Mouse (Mus musculus) left cerebral cortex, postnatal 10 days (tissue): ENCODE measurements at regions not wholly inside any gene's neighbourhood (a gene's known extent, or its start where the extent isn't known, plus 50 kb on each side); places are given as distances from the start of the nearest gene placed in this dataset.

Source experiments
- DNase-seq, 2 experiments: peaks; one replicate each; pipeline ENCODE4 v3.0.0; 2021 to 2022; ENCODE audit warnings: low spot score in 2 of 2, mixed read lengths in 1 of 2; ENCODE audit errors: extremely low spot score in 1 of 2
- intact Hi-C: fragments of 180-260 bp; cut with DNase I; formaldehyde crosslinking; loops from one replicate; pipeline ENCODE4 v1.15.1; 2025

DNA sequence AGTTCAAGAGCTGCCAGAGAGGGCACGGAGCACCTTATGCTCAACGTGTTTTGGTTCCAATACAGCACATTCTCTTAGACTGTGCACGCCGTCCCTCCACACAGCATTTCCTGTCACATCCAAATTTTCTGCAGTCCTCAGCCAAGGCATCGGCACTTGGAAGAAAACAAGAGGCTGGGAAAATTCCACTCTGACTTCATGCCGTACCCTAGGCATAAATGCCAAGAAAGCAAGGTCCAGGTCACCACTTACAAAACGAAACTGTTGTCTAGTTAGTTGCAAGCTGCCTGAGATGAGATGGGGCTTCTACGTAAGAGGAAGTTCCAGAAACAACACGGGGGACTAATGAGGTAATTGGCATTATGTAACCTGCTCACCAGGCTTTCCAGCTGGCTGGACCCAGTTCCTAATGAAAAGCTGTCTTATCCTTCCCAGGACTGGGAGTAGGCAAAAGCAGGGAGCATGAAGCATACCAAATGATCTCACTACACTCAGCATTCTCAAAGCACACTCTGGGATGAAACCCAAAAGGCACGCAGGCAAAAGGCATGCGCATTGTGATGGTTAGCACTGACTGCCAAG, 427.8 kb upstream of the Kif2a start:
- DNase-seq, result peak; percentile 31 to 46
- intact Hi-C loops, result loop anchor here (10.0 kb wide), 1 partner anchor 335 kb away; no protein-coding TSS in a partner anchor

DNA sequence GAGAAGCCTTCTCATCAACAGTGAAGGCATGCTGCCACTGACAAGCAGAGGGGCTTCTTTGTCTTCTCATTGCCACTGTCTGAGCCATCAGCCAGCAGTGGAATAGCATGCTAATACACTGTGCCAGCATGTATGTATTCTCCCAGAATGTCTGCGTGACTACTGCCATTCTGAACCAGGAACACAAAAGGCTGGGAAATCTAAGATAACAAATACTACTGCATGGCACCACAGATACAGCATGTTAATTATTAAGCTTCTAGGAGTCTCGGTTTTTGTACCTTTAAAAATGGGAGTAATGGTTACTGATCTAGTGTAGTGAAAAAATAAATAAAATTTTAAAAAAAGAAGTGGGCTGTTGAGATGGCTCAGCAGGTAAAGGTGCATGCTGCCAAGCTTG, 425.9 kb upstream of the Kif2a start:
- no peak for DNase-seq
- intact Hi-C loops, result no loop called here

DNA sequence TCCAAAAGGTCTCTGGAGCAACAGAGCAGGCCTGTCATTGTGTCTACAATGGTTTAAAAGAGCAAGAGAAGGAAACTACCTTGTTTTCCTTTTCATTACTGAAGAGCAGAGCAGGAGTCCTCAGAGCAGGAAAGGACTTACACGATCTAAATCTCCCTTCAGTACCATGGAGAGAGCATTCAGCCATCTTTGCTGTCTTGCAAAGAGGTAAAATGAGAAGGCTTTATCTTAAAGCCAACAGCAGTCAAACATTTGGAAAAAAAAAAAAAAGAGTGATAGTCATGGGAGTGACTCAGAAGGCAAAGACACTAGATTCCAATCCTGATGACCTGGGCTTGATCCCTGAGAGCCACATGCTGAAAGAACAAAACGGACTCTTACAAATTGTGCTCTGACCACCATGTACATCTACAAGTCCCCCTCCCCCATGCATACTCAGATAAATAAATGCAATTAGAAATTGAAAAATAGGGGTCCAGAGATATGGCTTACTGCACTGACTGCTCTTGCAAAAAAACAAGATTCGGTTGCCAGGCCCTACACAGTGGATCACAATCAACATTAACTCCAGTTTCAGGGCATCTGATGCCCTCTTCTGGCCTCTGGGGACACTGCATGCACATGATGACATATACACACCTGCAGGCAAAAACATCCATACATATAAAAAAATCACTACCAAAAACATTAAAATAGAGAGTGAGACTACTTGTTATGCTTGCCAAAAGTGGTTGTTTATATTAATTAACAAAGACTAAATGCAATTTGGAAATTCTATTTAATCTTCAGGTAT, 397.6 kb upstream of the Kif2a start:
- no peak for DNase-seq
- intact Hi-C loops, result no loop called here

DNA sequence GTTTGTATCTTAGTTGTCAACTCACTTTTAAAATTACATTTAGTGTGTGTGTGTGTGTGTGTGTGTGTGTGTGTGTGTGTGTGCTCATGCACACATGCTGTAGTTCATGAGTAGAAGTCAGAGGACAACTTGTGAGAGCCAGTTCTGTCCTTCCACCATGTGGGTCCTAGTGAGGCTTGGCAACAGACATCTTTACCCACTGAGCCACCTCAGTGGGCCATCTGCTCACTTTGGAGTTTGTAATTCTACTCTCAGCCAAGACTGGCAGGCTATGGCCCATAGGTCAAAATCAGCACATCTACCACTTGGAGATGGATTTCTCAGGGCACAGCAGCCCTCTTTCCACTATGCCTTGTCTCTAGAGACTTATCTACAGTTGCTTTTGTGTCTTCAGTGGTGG, 388.3 kb upstream of the Kif2a start:
- intact Hi-C loops, result no loop called here
- DNase-seq, result no peak

DNA sequence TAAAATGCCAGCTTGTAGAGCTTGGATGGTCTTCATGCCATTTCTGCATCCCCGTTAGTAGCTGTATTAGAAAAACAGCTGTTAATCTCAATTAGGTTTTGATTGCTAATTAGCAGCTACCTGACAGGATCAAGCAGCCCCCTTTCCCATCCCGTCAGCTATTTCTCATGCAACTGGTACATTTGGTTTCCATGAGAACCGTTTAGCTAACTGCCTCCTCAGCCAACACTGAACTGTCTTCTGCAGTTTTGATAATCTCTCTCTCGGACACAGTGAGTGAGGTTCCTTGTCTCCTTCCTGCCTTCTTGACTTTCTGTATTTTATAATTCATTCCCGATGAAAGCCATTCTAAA, 385.7 kb upstream of the Kif2a start:
- peak in 1 of 2 experiments; percentile 43 for DNase-seq
- intact Hi-C loops, result no loop called here

DNA sequence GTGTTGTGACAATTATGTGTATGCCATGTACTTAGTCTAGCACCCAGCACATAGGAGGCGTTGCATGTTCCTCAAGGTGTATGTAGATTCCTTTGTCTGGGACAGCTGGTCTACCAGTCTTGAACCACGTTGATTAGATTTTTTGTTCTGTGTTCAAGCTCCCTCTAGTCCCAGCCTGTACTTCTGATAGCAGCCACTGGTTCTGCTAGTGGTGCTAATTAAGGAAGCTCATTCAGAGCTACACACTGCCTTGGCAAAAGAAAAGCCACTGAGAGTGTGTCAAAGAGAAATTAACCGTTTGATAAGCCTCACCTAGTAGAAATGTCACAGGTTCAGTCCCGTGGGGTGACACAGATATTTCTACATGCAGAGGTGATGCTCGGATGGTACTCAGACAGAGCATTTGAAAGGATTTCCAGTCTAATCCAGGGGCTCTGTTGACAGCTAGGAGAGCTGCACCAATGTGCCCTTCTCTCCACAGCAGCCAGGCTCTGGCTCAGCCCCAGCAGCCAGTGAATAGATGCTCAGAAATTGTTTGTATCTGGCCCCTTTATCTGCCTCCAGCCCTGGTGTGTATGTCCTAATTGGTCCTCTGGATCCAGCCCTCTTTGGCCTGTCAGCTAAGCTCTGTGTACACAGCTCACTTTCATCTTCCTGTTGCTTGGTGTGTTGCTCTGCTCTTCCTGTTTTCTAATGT, 385.2 kb upstream of the Kif2a start:
- peak; percentile 45 to 56 for DNase-seq
- intact Hi-C loops, result no loop called here

DNA sequence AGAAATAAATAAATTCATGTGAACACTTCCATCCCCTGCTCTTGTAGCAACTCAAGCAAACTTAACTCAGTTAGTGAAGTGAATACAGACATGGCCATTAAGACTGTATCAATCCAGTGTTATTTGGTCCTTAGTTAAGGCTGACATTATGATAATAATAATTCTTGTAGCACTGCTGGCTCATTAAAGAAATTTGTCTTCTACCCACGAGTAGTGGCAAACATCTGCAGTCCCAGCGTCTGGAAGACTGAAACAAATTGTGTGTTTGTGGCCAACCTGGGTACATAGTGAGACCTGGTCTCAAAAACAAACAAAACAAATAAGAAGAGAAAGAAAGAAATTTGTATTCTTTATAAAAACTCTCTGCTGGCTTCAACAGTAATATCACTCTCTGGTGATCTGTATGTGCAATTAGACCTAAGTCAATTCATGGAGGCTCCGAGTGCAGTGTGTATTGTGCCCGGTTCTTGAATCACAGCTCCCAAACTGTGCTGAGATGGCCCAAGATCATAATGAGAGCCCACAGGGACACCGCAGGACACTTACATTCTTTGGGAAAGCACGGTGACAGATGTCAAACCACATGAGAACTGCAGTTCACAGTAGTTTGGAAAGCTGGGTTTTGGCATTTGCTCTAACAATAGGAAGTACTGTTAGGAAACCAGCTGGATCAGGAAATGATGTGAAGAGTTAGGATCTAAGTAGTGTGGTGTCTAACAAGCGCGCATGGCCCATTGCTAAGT, 376.9 kb upstream of the Kif2a start:
- no peak for DNase-seq
- intact Hi-C loops, result no loop called here

DNA sequence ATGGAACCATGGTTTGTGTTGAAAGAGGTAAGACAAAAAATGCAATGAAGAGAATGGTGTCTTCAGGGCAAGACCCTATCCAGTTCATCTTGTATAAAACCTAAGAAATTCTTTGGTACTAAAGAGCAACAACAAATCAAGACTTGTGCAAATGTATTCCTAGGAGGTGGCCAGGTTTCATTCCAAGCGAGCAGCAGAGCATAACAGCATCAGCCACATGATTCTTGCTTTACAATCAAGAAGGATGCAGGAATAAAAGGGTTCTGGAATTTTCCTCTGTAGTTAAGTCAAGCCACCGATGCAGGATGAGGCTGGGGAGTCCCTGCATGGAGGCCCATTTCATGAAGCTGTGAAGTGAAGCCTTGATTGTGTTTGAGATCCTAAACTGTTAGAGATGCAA, 374.1 kb upstream of the Kif2a start:
- intact Hi-C loops, result no loop called here
- DNase-seq, result no peak

DNA sequence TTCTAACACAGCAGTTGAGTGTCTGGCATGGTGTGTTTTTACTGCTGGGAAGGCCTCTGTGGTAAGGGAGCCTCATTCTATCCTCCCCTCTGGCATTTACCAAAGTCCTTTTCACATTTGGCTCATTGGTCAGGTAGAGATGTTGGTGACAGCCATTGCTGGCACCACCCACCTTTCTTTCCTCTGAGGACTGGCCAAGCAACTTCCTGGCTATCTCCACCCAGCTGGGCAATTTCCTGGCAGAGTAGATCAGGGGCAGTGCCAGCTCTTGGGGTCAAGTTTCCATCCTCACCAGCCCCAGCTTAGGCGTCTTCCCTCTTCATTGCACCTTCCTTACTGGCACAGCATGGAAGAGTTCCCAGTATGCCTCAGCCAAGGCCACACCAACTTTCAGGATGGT, 372.5 kb upstream of the Kif2a start:
- DNase-seq, result no peak
- intact Hi-C loops, result no loop called here

DNA sequence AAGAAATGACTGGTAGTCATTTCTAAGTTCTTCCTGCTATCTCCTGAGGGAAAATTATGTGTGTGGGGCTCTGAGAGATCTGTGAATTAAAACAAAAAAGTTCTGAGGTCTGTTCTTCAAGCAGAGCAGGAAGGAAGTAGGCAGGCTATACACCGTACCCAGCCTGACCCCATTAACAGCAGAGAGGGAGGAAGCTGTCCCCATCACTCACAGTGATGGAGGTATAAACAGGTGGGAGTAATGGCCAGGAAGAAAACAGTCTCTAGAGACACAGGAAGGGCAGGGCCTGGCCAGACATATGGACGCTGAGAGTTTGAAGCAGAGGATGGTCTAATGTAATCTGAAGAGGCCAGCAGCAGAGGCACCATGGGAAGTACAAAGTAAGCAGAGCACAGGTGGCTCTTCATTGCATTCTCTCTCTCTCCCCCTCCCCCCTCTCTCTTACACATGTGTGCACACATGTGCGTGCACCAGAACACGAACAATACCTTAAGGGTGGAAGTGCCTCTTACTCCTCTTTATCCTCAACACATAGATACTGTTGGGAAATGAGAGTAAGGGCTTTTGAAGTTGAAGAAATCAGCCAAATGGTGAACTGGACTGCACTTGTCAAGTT, 367.7 kb upstream of the Kif2a start:
- no peak for DNase-seq
- intact Hi-C loops, result no loop called here

DNA sequence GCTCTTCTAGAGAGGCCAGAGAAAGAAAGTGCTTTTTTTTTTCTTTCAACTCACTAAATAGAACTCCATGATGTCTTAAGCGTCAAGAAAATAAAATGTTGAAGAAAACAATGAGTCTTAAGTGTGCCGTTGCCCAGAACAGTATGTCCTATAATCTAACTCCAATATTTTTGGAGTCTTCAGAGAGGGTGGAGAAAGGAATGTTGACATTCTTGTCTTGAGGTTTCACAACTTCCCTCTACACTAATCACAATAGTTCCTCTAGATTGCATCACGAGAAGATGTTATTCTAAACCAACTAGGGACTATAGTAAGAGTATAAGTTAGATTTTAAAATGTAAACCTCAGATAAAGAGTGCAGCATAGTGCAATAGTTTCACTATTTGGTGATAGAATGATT, 367.1 kb upstream of the Kif2a start:
- DNase-seq, result no peak
- intact Hi-C loops, result no loop called here

DNA sequence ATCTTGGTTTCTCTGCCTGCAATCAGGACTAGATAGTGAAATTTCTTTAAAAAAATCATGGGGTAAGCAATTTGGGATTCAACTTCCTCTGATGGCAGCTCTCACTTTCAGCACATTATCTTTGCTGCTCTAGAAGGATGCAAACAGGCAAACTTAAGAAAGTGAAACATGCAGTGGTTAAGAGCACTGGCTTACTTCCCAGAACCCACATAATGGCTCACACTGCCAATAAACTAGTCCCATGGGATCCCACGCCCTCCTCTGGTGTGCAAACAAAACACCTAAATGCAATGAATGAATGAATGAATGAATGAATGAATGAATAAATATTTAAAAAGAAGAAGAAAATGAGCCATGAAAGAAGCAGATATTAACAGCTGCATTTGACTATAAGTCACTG, 356.1 kb upstream of the Kif2a start:
- no peak for DNase-seq
- intact Hi-C loops, result no loop called here

DNA sequence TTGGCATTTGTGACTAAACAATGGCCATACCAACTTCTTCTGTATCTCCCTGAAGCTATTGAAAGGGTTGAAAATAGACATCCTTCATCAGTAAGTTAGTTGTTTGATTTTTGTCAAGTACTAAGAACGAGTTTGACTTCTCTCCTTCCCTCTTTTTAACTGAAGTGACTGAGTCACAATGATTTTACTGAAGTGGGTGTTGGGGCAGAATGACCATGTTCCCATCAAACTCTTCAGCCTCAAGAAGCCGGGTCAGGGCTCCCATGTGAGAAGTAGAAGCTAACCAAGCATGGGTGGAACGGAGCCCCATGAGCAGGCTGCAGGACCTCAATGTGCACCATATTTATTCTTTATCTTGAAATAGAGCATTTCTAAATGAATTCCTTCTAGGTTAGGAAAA, 350.7 kb upstream of the Kif2a start:
- no peak for DNase-seq
- intact Hi-C loops, result no loop called here

DNA sequence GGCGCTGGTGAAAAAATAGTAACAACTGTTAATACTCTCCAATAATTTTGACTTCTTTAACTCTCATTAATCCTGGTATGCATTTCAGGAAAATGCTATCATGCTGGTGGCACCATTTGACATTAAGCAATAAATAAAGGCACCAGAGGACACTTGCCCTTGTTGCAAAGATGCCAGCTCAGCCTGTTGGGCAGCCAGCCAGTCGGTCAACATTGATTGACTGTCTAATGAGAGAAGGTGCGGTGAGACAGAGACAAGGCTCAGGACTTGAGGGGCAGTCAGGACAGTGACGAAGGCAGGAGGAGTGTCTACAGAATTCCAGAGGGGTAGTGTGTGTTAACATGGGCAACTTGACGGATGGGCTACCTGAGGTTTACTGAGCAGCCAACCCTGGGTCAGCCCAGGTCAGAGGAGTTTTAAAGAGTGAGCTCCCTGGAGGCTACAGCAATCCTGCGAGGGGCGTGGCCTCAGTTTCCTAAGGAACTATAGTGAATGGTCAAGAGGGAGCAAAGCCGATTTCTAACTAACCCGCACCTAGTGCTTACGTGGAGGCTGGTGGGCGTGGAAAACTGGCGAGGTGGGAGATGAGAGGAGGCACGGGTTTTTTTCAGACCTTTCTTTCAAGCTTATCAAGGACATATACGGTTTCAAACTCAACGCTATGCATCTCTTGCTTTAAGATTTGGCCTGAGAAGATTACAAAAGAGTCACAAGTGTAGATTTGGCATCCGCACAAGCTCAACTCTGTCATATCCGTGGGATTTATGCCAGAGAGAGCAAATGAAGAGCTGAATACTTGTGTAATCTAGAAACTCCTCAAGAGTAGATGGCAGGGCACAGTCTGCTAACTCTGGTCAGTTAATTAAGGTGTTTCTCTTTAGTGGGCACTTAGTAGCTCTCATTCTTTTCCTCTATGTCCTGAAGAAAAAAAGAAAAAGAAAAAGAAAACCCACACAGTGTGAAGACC, 350.0 kb upstream of the Kif2a start:
- DNase-seq, result peak in 1 of 2 experiments; percentile 25

DNA sequence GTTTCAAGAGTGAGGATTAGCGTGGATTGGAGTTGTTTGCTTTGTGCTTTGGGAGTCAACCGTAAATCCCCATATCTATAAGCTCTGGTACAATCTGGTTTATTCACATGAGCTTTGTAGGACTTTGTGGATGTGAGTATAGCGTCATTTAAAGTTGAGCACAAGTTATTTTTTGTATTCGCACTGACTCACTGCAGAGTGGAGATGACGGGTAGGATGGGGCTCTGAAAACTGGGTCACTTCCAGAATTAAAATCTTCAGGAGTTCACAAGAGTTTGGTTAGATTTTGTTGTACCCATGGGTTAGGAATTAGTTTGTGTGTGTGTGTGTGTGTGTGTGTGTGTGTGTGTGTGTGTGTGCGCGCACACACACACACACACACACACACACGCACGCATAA, 345.7 kb upstream of the Kif2a start:
- no peak for DNase-seq
- intact Hi-C loops, result no loop called here

More for the DNA sequence above, 350.0 kb upstream of the Kif2a start:
- intact Hi-C loops, result no loop called here

DNA sequence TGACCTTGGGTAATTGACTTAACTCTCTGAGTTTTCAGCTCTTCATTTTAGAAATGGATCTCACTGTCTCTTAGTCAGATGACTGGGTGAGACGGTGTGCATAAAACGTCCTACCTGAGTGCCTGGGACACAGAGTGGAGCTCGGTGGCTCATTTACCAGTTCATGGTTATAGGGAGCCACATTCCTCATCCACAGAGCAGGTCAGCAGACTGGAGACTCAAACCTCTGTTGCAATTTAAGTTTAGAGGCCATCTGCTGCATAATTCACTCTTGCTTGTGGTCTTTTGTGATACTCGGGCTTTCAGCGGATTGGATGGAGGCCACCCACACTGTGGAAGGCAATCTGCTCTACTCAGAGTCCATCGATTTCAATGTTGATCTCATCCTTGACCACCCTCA, 343.8 kb upstream of the Kif2a start:
- DNase-seq, result no peak
- intact Hi-C loops, result no loop called here

DNA sequence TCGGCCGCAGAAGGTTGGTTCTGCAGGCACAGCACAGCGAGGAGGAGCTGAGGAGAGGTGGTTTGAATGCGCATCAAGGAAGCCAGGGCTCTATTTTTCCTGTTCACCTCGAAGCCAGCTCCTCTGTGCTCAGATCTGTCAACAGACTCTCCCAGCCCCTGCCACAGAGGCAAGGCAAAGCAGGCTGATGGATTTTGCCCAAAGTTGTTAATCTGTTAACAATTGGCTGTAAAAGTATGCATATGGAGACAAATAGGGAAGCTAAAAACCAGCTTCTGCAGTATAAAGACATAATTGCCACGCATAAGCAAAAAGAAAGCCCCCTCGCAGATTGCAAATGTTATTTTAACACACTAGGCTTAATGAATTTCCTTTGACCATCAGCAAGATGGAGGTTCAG, 343.3 kb upstream of the Kif2a start:
- DNase-seq, result no peak
- intact Hi-C loops, result no loop called here
